Mouse (Mus musculus) adrenal gland, postnatal 4 days (tissue): ENCODE data around the gene Scarb1. TPM values are rescaled to one million over a fixed set of nuclear protein-coding genes. Genes with fewer than 3 reads are reported as not detected.

Experiments used
- DNase-seq, 2 experiments: peaks; one replicate each; pipeline ENCODE4 v3.0.0; 2021 to 2022; ENCODE audit warnings: low spot score in 2 of 2, mixed read lengths in 2 of 2
- total RNA-seq, 2 experiments: library from RNA; stranded (reverse); gene quantifications; 2 replicates each; pipeline ENCODE4 v1.2.3; 2021

Gene Scarb1
- total RNA-seq, 2 experiments from 2014 or later, result 582 to 655 TPM

- DNase-seq, result no peak
Observed at GRCm38 (mm10) chr5:125243928-125244327, 97.0 kb downstream of the Scarb1 start.

- no peak for DNase-seq
Observed at GRCm38 (mm10) chr5:125242111-125242510, 98.8 kb downstream of the Scarb1 start.

GRCm38 (mm10) chr5:125241627-125242026 is 99.3 kb downstream of the Scarb1 start:
- no peak for DNase-seq

- DNase-seq, result no peak
Observed at GRCm38 (mm10) chr5:125240124-125240781, 100.6 kb downstream of the Scarb1 start.

- no peak for DNase-seq
Observed at GRCm38 (mm10) chr5:125235874-125236273, 105.0 kb downstream of the Scarb1 start.

- DNase-seq, result no peak
Observed at GRCm38 (mm10) chr5:125235398-125235797, 105.5 kb downstream of the Scarb1 start.

- no peak for DNase-seq
Observed at GRCm38 (mm10) chr5:125234399-125234798, 106.5 kb downstream of the Scarb1 start.

GRCm38 (mm10) chr5:125233478-125233877 is 107.4 kb downstream of the Scarb1 start:
- no peak for DNase-seq

- DNase-seq, result no peak
Observed at GRCm38 (mm10) chr5:125232443-125232979, 108.4 kb downstream of the Scarb1 start.

GRCm38 (mm10) chr5:125230463-125230862 is 110.4 kb downstream of the Scarb1 start:
- no peak for DNase-seq

GRCm38 (mm10) chr5:125229097-125229496 is 111.8 kb downstream of the Scarb1 start:
- no peak for DNase-seq

- no peak for DNase-seq
Observed at GRCm38 (mm10) chr5:125227699-125228098, 113.2 kb downstream of the Scarb1 start.

Other genes starting within 250 kb of the Scarb1 start
- 100 to 1,000 TPM; 240 to 243 TPM for gene Ncor2, start 161.9 kb downstream of the Scarb1 start, total RNA-seq
- gene Gm10382, start 48.2 kb upstream of the Scarb1 start, total RNA-seq, result under 1 TPM in 1 of 2 experiments, not detected in 1; 0.25 TPM
- gene Ubc, start 49.1 kb upstream of the Scarb1 start, total RNA-seq, result 1,000 to 10,000 TPM; 1,138 to 1,334 TPM
- gene Dhx37, start 93.0 kb upstream of the Scarb1 start, total RNA-seq, result 10 to 100 TPM; 14.0 to 16.0 TPM
- gene Bri3bp, start 100.5 kb upstream of the Scarb1 start, total RNA-seq, result 10 to 100 TPM; 34.2 to 37.0 TPM
- 10 to 100 TPM; 12.8 to 18.9 TPM for gene Aacs, start 134.7 kb upstream of the Scarb1 start, total RNA-seq
- 1 to 10 TPM; 1.8 to 2.2 TPM for gene Tmem132b, start 190.7 kb upstream of the Scarb1 start, total RNA-seq